Mouse (Mus musculus) spleen, adult 2 months (tissue): ENCODE data around the gene Mog. TPM values are rescaled to one million over a fixed set of nuclear protein-coding genes. Genes with fewer than 3 reads are reported as not detected.

Source experiments
- DNase-seq, 2 experiments: peaks; one replicate each; pipeline versions ENCODE4 v3.0.0 to v3.0.0-alpha.2; 2012 to 2021; ENCODE audit warnings: low spot score in 2 of 2, low read depth in 1 of 2
- H3K27ac ChIP-seq: fragments of 200-500 bp; 2 replicates; pipeline ENCODE4 v1.5.1; 2012; ENCODE audit warnings: low read length, inconsistent platforms; ENCODE audit not compliant: insufficient read depth
- H3K27me3 ChIP-seq: fragments of 200-500 bp; 2 replicates; pipeline ENCODE4 v1.6.1; 2012; ENCODE audit warnings: mild to moderate bottlenecking, moderate library complexity, low read length, inconsistent platforms; ENCODE audit not compliant: control insufficient read depth, insufficient read depth
- H3K36me3 ChIP-seq: fragments of 200-500 bp; 2 replicates; pipeline ENCODE4 v1.6.1; 2012; ENCODE audit warnings: mild to moderate bottlenecking, low read length, inconsistent platforms; ENCODE audit not compliant: control insufficient read depth, insufficient read depth
- H3K4me1 ChIP-seq: fragments of 200-500 bp; 2 replicates; pipeline ENCODE4 v1.6.1; 2011; ENCODE audit warnings: inconsistent platforms; ENCODE audit not compliant: control insufficient read depth, insufficient read depth, insufficient read length
- H3K4me3 ChIP-seq: fragments of 200-500 bp; 2 replicates; pipeline ENCODE4 v1.5.1; 2011; ENCODE audit warnings: mild to moderate bottlenecking, inconsistent platforms; ENCODE audit not compliant: insufficient read depth, insufficient read length; ENCODE audit errors: extremely low read depth
- CTCF ChIP-seq: fragments of 200-500 bp; IDR thresholded peaks from 2 replicates; pipeline ENCODE4 v1.5.1; 2011; ENCODE audit warnings: mild to moderate bottlenecking, inconsistent platforms; ENCODE audit not compliant: insufficient read depth, insufficient read length, insufficient replicate concordance; ENCODE audit errors: extremely low read depth
- POLR2A ChIP-seq: fragments of 200-500 bp; IDR thresholded peaks from 2 replicates; pipeline ENCODE4 v1.6.1; 2011; ENCODE audit warnings: low read depth, low read length, inconsistent platforms
- WGBS: fragments of 180-500 bp; shearing (Covaris S2); methylation state at CpG from one replicate; pipeline ENCODE4 v1.1.7; 2018; 5-methylcytosine and 5-hydroxymethylcytosine counted together
- polyA plus RNA-seq: library from polyadenylated mRNA; depleted of rRNA; stranded (reverse); fragments of >200 nt; gene quantifications from 2 replicates; pipeline ENCODE4 v1.2.3, GENCODE M21; 2012; rRNA removed

Mog gene
- not detected in 2 replicates for polyA plus RNA-seq

GRCm38 (mm10) chr17:37022628-37023576 is at the start of gene Mog:
TSS of gene Mog (minus strand) at chr17:37023398.
- Histone ChIP-seq H3K4me3 (no peak within 1 kb of the TSS), H3K27me3 (no peaks in the 10 kb centered on the region), H3K4me1 (peaks cover 2% of the 10 kb centered on the region; the same call in 1 of the 2 replicates), H3K36me3 (no peaks in the 10 kb centered on the region), H3K27ac (no peak within 1 kb of the TSS)
- WGBS: 61% methylated on average over 9 of the region's 9 CpGs
- DNase-seq: no peak
- no peak for TF ChIP-seq POLR2A
- no peak for TF ChIP-seq CTCF

GRCm38 (mm10) chr17:37072730-37073276 is 49.6 kb upstream of the Mog start:
- H3K27me3 ChIP-seq: no peaks in the 10 kb centered on the region
- no peak for TF ChIP-seq CTCF
- TF ChIP-seq POLR2A: no peak
- peaks cover 7% of the 10 kb centered on the region for H3K36me3 ChIP-seq
- DNase-seq: no peak
- WGBS: 83% methylated on average over 11 of the region's 11 CpGs
- H3K4me1 ChIP-seq: no peaks in the 10 kb centered on the region
- H3K27ac ChIP-seq: no peak overlapping the region
- no peak overlapping the region for H3K4me3 ChIP-seq

DNA sequence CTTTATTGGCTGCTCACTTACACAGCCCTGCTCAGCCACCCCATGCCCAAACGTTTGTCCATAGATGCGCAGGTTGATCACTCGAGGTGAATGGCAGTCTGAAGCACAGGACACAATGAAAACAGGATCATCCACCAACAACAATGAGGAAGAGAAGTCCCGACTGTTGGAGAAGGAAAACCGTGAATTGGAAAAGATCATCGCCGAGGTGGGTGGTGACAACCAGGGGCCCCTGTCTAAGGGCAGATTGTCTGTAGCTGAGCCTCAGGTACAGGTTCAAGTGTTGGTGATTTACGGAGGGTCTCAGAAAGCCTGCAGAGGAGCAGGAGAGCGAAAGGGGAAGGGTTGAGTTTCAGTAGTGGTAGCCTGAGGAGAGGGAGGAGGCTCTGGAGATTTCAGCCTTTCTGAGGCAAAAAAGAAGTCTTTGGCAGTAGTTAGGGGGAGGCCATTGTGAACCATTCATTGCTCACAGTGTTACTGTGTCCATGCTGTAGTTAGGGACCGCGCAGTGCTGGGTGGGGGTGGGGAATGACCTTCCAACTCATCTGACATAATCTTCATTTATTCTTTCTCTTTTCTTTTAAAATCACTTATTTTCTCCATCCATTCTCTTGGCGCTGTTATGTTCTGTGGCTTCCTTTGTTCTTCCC is 49.0 kb upstream of the Mog start:
- H3K4me3 ChIP-seq: no peak overlapping the region
- no peaks in the 10 kb centered on the region for H3K27me3 ChIP-seq
- peaks cover 7% of the 10 kb centered on the region for H3K36me3 ChIP-seq
- WGBS: 91% methylated on average over 12 of the region's 12 CpGs
- no peak for TF ChIP-seq POLR2A
- TF ChIP-seq CTCF: no peak
- DNase-seq: no peak
- no peaks in the 10 kb centered on the region for H3K4me1 ChIP-seq
- no peak overlapping the region for H3K27ac ChIP-seq

DNA sequence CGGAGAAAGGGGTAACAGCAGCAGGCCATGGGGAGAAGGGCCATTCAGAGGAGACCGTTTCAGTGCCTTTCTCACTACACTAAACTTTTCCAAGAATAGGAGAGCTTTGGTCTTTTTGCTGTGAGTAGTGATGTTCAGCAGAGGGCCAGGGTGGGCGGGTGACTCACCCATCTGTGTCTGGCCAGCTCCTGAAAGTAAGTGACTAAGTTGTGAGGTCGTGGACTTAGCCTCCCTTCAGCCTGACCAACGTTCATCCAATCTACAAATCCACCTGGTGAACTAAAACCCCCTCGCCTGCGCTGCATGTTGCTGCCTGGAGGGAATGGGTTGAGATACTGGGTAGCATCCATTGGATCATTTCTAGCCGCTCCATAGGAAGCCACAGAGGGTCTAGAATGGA is 46.9 kb upstream of the Mog start:
- no peaks in the 10 kb centered on the region for H3K27me3 ChIP-seq
- H3K36me3 ChIP-seq: peaks cover 7% of the 10 kb centered on the region
- H3K27ac ChIP-seq: no peak overlapping the region
- DNase-seq: no peak
- 91% methylated on average over 8 of the region's 8 CpGs for WGBS
- no peaks in the 10 kb centered on the region for H3K4me1 ChIP-seq
- TF ChIP-seq POLR2A: no peak
- no peak for TF ChIP-seq CTCF
- H3K4me3 ChIP-seq: no peak overlapping the region

- no peak for DNase-seq
- 90% methylated on average over 1 of the region's 1 CpGs for WGBS
These were observed 44.7 kb upstream of the Mog start for GRCm38 (mm10) chr17:37067861-37068260.

DNA sequence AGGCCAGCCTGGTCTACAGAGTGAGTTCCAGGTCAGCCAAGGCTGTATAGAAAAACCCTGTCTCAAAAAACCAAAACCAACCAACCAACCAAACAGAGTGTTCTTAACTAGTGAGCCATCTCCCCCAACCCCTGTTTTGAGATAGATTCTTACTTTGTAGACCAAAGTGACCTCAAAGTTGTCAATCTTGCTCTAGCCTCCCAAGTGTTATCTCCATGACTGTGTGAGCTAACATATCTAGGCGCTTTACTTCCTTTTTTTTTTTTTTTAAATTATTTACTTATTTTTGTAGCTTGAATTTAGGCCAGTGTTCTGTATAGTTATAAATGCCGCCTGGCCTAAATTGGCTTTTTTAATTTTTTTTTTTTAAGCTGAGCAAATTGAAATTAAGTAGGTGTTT is 42.8 kb upstream of the Mog start:
- no peak for DNase-seq
- TF ChIP-seq CTCF (no peak), POLR2A (no peak)
- WGBS: 87% methylated on average over 2 of the region's 2 CpGs
- peaks cover 16% of the 10 kb centered on the region for H3K36me3 ChIP-seq
- no peak overlapping the region for H3K4me3 ChIP-seq
- H3K27me3 ChIP-seq: no peaks in the 10 kb centered on the region
- no peak overlapping the region for H3K27ac ChIP-seq
- H3K4me1 ChIP-seq: no peaks in the 10 kb centered on the region

More at GRCm38 (mm10) chr17:37067861-37068260, 44.7 kb upstream of the Mog start:
- no peak for TF ChIP-seq POLR2A
- no peak for TF ChIP-seq CTCF
- Histone ChIP-seq H3K27ac (no peak overlapping the region), H3K4me1 (no peaks in the 10 kb centered on the region), H3K27me3 (no peaks in the 10 kb centered on the region), H3K36me3 (peaks cover 12% of the 10 kb centered on the region), H3K4me3 (no peak overlapping the region)
